Comparison of ENCODE assay signal across 19 mouse cellular contexts in genomic region chr11:76069816-76070215, GRCm38 (mm10). TPM values are rescaled to one million over a fixed set of nuclear protein-coding genes. Genes with fewer than 3 reads are reported as not detected.
DNase-seq lines count a peak whose midpoint lies in the region; ATAC-seq and TF ChIP-seq lines count a peak whose summit lies in the region.
"Had no signal": no experiment of that assay in that cellular context is flagged by ENCODE, and none has a peak within 500 bp of the region (broad histone marks: within the 10 kb centered on the region; RNA-seq: fewer than 3 reads in every experiment).

No protein-coding gene starts in this region.

- no peak for TF ChIP-seq CTCF in liver, adult 2 months (IDR thresholded peaks at IDR 0.05; ENCODE audit: low read depth, low read length)

- WGBS in liver, adult 2 months = 49% methylated on average over 6 of the region's 6 CpGs
- WGBS in liver, embryonic 12.5 days (ENCODE audit: insufficient replicate concordance) = 85% methylated on average over 6 of the region's 6 CpGs

- H3K27ac ChIP-seq in liver, adult 2 months (replicated peaks; ENCODE audit: insufficient read depth, low read depth, low read length) = no peak overlapping the region
- no peak overlapping the region for H3K27ac ChIP-seq in liver, embryonic 12.5 days
- H3K27ac ChIP-seq: embryonic facial prominence, embryonic 10.5 days; forebrain, embryonic 13.5 days; hindbrain, embryonic 10.5 days; hindbrain, embryonic 14.5 days; intestine, embryonic 15.5 days had no signal

- H3K9me3 ChIP-seq in liver, embryonic 12.5 days (replicated peaks) = no peaks in the 10 kb centered on the region
- H3K9me3 ChIP-seq: embryonic facial prominence, embryonic 10.5 days; forebrain, embryonic 13.5 days; hindbrain, embryonic 10.5 days; intestine, embryonic 15.5 days had no signal

- H3K4me2 ChIP-seq in liver, embryonic 12.5 days = no peak overlapping the region
- H3K4me2 ChIP-seq: forebrain, embryonic 13.5 days; hindbrain, embryonic 14.5 days; intestine, embryonic 15.5 days had no signal

- no peak for ATAC-seq in liver, embryonic 12.5 days
- ATAC-seq: forebrain, embryonic 13.5 days; forebrain, postnatal 0 days; intestine, embryonic 15.5 days had no signal

- intact Hi-C loops in gastrocnemius, postnatal 14 days (cut with DNase I; ENCODE audit: low total_unique reads) = no loop called here

- H3K4me3 ChIP-seq in liver, adult 2 months (ENCODE audit: insufficient read depth, low read depth, low read length) = no peak overlapping the region
- H3K4me3 ChIP-seq in liver, embryonic 12.5 days = no peak overlapping the region
- H3K4me3 ChIP-seq: embryonic facial prominence, embryonic 10.5 days; forebrain, embryonic 13.5 days; hindbrain, embryonic 10.5 days; intestine, embryonic 15.5 days had no signal

- TF ChIP-seq POLR2A in liver, adult 2 months (IDR thresholded peaks at IDR 0.05; ENCODE audit: extremely low read depth, insufficient read depth, low read length) = no peak

- H3K9ac ChIP-seq in liver, adult 2 months (ENCODE audit: low read depth, low read length) = no peak overlapping the region
- no peak overlapping the region for H3K9ac ChIP-seq in liver, embryonic 12.5 days
- H3K9ac ChIP-seq: forebrain, embryonic 13.5 days; forebrain, postnatal 0 days; hindbrain, embryonic 14.5 days; intestine, embryonic 15.5 days had no signal

- peaks cover 15% of the 10 kb centered on the region; the same call in 1 of the 2 replicates for H3K36me3 ChIP-seq in liver, adult 2 months (ENCODE audit: control insufficient read depth, insufficient read depth, low read length)
- H3K36me3 ChIP-seq in liver, embryonic 12.5 days = peaks cover 17% of the 10 kb centered on the region
- H3K36me3 ChIP-seq: intestine, embryonic 15.5 days had no signal

- DNase-seq in gastrocnemius, postnatal 14 days = peak; percentile 20
- DNase-seq in gastrocnemius, postnatal 10 days = no peak
- peak; percentile 57 for DNase-seq in heart, adult 8-10 months (ENCODE audit: low spot score)
- no peak for DNase-seq in heart, postnatal 4 days
- peak; percentile 75 for DNase-seq in liver, adult 2 months (ENCODE audit: extremely low read depth, low read depth, low spot score)
- peak; percentile 35 for DNase-seq in skeletal muscle tissue, adult 2 months (ENCODE audit: low read depth, low spot score)
- DNase-seq in thymus, postnatal 10 days (ENCODE audit: low spot score in 2 of 2) = no peak
- DNase-seq: adrenal gland, adult 8-10 months; cerebellum, adult 18-20 months; cerebellum, adult 9-11 months; cerebellum, postnatal 36 days; forebrain, postnatal 0 days; kidney, adult 18-20 months had no signal

- H3K4me1 ChIP-seq in liver, adult 2 months (ENCODE audit: control insufficient read depth, insufficient read depth, low read length) = 0 out of 2 replicates have a peak, but pooled peaks cover 2% of the 10 kb centered on the region
- no peaks in the 10 kb centered on the region for H3K4me1 ChIP-seq in liver, embryonic 12.5 days
- H3K4me1 ChIP-seq: forebrain, embryonic 13.5 days; hindbrain, embryonic 10.5 days had no signal

- H3K79me2 ChIP-seq in liver, adult 2 months (ENCODE audit: control insufficient read depth, insufficient read depth, low read length) = no peaks in the 10 kb centered on the region

- no peaks in the 10 kb centered on the region for H3K27me3 ChIP-seq in liver, adult 2 months (ENCODE audit: control insufficient read depth, insufficient read depth, low read length)
- H3K27me3 ChIP-seq in liver, embryonic 12.5 days (replicated peaks) = no peaks in the 10 kb centered on the region
- H3K27me3 ChIP-seq: forebrain, embryonic 13.5 days; intestine, embryonic 15.5 days had no signal

RNA-seq across cellular contexts. Expression of gene Rflnb, which starts 42.2 kb away (rescaled TPM):
- 10 to 100 TPM; 50.0 to 59.5 TPM for total RNA-seq in gastrocnemius, postnatal 14 days (2021)
- 10 to 100 TPM; 58.8 to 66.8 TPM for total RNA-seq in gastrocnemius, postnatal 10 days (2021)
- total RNA-seq in heart, adult 8-10 months (2022) = 10 to 100 TPM; 21.5 to 40.9 (median 26.7) TPM
- 10 to 100 TPM; 37.3 to 42.1 TPM for total RNA-seq in heart, postnatal 4 days (2021)
- 0.37 and 0.67 TPM in 2 replicates for total RNA-seq in liver, adult 2 months (2014; rRNA removed)
- 0.44 and 0.69 TPM in 2 replicates for polyA plus RNA-seq in liver, adult 2 months (2012; rRNA removed)
- polyA plus RNA-seq in liver, embryonic 12.5 days (2016; fragmentation: Nextera tagmentation; extraction: Ambion mirVana) = 4.5 and 4.8 TPM in 2 replicates

Comparison
In these comparisons a context has a peak if more than half of its experiments do, and no peak if none do; other contexts are left out.
1. DNase-seq: peak in gastrocnemius, postnatal 14 days (single experiment), heart, adult 8-10 months (single experiment), liver, adult 2 months (single experiment) and skeletal muscle tissue, adult 2 months (single experiment); none in gastrocnemius, postnatal 10 days (single experiment), heart, postnatal 4 days (single experiment) and thymus, postnatal 10 days (0 of 2).
2. RNA of gene Rflnb, which starts 42.2 kb away (total RNA-seq): 58.8 to 66.8 TPM in gastrocnemius, postnatal 10 days, 50.0 to 59.5 TPM in gastrocnemius, postnatal 14 days, 37.3 to 42.1 TPM in heart, postnatal 4 days and 21.5 to 40.9 TPM in heart, adult 8-10 months; 0.37 to 0.67 TPM in liver, adult 2 months; every median in the first group is over 10 times any median in the second.